ENCODE assay signal across 8 mouse cellular contexts in the genomic region with DNA sequence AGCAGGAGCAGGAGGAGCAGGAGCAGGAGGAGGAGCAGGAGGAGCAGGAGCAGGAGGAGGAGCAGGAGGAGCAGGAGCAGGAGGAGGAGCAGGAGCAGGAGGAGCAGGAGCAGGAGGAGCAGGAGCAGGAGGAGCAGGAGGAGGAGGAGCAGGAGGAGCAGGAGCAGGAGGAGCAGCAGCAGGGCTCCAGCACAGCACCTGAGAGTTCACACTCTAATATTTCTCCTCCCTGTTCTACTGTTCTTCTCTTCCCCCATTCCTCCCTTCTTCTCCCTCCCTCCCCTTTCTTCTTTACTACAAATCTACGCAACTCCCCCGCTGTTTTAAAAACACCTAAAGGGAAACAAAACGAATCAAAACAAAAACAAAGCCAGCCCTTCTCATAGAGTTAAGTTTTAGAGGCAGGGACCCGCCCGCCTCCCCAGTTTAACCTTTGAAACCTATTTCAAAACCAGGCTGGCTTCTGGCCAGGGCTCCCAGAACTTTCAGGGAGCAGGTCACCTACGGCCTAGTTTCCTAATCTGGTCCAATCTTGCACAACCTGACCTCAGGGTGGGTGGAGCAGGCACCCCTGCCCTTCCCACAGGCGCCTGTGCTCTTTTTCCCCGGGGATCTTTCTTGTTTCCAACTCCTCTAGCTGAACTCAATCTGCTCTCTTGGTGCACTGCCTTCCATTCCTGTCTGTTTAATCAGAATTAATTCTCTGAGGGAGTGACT.
DNase-seq lines count a peak whose midpoint lies in the region; ATAC-seq lines count a peak whose summit lies in the region.

No protein-coding gene starts in this region.

- H3K4me2 ChIP-seq in kidney, embryonic 16.5 days (replicated peaks; ENCODE audit: low read depth, low read length), result no peak overlapping the region

- peak; percentile 83 for ATAC-seq in kidney, embryonic 16.5 days (ENCODE audit: low FRiP score, low TSS enrichment)

- WGBS in kidney, embryonic 16.5 days, result 28% methylated on average over 8 of the region's 8 CpGs

- peak; percentile 44 for DNase-seq in 416B (ENCODE audit: low read depth)
- peak; percentile 60 for DNase-seq in fibroblast of lung, adult 2 months (ENCODE audit: low read depth)
- peak; percentile 94 for DNase-seq in lung, postnatal 36 days
- no peak for DNase-seq in left cerebral cortex, adult 18-20 months (ENCODE audit: low spot score in 2 of 2)
- DNase-seq in left cerebral cortex, adult 9 months (ENCODE audit: low spot score in 2 of 2), result no peak
- DNase-seq in thymus, postnatal 4 days, result no peak
- no peak for DNase-seq in spleen, adult 18-20 months

- H3K9me3 ChIP-seq in kidney, embryonic 16.5 days (ENCODE audit: low read length), result no peaks in the 10 kb centered on the region

- H3K36me3 ChIP-seq in kidney, embryonic 16.5 days (ENCODE audit: insufficient read depth, low read length), result no peaks in the 10 kb centered on the region

- peak overlapping the region; percentile 79 for H3K27ac ChIP-seq in kidney, embryonic 16.5 days (ENCODE audit: low read length)

- peaks cover 19% of the 10 kb centered on the region for H3K4me1 ChIP-seq in kidney, embryonic 16.5 days (ENCODE audit: insufficient read depth, low read length)

- no peaks in the 10 kb centered on the region for H3K27me3 ChIP-seq in kidney, embryonic 16.5 days (ENCODE audit: insufficient read depth, low read length)

- H3K4me3 ChIP-seq in kidney, embryonic 16.5 days (ENCODE audit: low read length), result no peak overlapping the region

- H3K9ac ChIP-seq in kidney, embryonic 16.5 days (replicated peaks; ENCODE audit: low read length), result no peak overlapping the region

Comparison
In these comparisons a context has a peak if more than half of its experiments do, and no peak if none do; other contexts are left out.
1. DNase-seq: peak in 416B (single experiment), fibroblast of lung, adult 2 months (single experiment) and lung, postnatal 36 days (single experiment); none in left cerebral cortex, adult 18-20 months (0 of 2), left cerebral cortex, adult 9 months (0 of 2), thymus, postnatal 4 days (single experiment) and spleen, adult 18-20 months (0 of 2).